Mouse (Mus musculus) hindbrain, embryonic 13.5 days (tissue): Measurements from ENCODE around the gene Ruvbl2. TPM values are rescaled to one million over a fixed set of nuclear protein-coding genes. Genes with fewer than 3 reads are reported as not detected.
A peak's percentile ranks its signal among the peaks of the same experiment; 100 is the strongest.
"Not testable (repeated sequence)": the region's sequence is repeated elsewhere in the genome, so short reads cannot be mapped to it uniquely, and the experiment has no call there.

Experiments
- ATAC-seq: fragments of 200-750 bp; cut with Nextera tagmentation; 2 replicates; pipeline ENCODE4 v1.8.0; 2017; ENCODE audit warnings: moderate TSS enrichment; ENCODE audit not compliant: low FRiP score
- H3K27ac ChIP-seq: fragments of 300-500 bp; sonication (generic); 2 replicates; pipeline ENCODE4 v1.5.1; 2015; ENCODE audit warnings: inconsistent platforms, mild to moderate bottlenecking, moderate library complexity
- H3K27me3 ChIP-seq: fragments of 300-500 bp; sonication (generic); 2 replicates; pipeline ENCODE4 v1.6.1; 2015; ENCODE audit warnings: mild to moderate bottlenecking, inconsistent platforms
- H3K36me3 ChIP-seq: fragments of 300-500 bp; sonication (generic); 2 replicates; pipeline ENCODE4 v1.6.1; 2015; ENCODE audit warnings: mild to moderate bottlenecking, inconsistent platforms
- H3K4me1 ChIP-seq: fragments of 300-500 bp; sonication (generic); replicated peaks from 2 replicates; pipeline ENCODE4 v1.6.1; 2015; ENCODE audit warnings: inconsistent platforms
- H3K4me2 ChIP-seq: fragments of 300-500 bp; sonication (generic); 2 replicates; pipeline ENCODE4 v1.6.1; 2015; ENCODE audit warnings: inconsistent platforms, mild to moderate bottlenecking, moderate library complexity
- H3K4me3 ChIP-seq: fragments of 300-500 bp; sonication (generic); 2 replicates; pipeline ENCODE4 v1.5.1; 2015; ENCODE audit warnings: mild to moderate bottlenecking, inconsistent platforms
- H3K9ac ChIP-seq: fragments of 300-500 bp; sonication (generic); 2 replicates; pipeline ENCODE4 v1.6.1; 2015; ENCODE audit warnings: mild to moderate bottlenecking, inconsistent platforms
- H3K9me3 ChIP-seq: fragments of 300-500 bp; sonication (generic); 2 replicates; pipeline ENCODE4 v1.6.1; 2016; ENCODE audit warnings: inconsistent platforms
- WGBS: fragments of 180-500 bp; shearing (Covaris S2); methylation state at CpG from one replicate; pipeline ENCODE4 v1.1.7; 2015; 5-methylcytosine and 5-hydroxymethylcytosine counted together
- polyA plus RNA-seq: library from polyadenylated mRNA; unstranded; fragments of >200 nt; fragmentation: Nextera tagmentation; extraction: Ambion mirVana; gene quantifications from 2 replicates; pipeline ENCODE4 v1.2.1, GENCODE M21; 2015

The Ruvbl2 gene
- polyA plus RNA-seq, result 99.9 and 110 TPM in 2 replicates

DNA sequence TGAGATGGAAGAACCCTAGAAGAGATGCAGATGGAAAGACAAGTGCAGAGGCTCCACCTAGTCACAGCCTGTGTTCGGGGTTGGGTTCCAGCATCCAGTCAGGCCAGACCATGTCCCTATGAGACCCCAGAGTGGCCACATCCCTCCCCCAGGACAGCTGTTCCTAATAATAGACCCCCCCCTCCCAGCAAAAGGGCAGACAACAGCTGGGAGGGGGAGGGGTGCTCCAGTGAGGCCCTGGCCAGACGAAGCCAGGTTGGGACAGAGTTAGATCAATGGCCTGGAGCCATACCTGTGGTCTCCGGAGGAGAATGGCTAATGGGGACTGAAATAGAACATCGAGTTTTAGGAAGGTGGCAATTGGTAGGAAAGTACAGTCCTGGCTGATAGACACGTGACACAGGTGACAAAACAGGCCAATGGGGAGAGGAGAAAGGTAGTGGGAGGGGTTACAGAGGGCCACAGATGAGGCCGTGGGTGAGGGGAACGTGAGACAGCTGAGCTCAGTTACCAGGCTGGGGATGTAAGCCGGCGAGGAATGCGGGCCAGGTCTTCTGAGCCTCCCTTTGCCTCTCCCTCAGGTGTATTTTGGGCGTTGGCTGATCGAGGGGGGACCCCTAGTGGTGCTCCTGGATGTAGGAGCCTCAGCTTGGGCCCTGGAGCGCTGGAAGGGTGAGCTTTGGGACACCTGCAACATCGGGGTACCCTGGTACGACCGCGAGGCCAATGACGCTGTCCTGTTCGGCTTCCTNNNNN is at the start of gene Ruvbl2:
Ruvbl2 (minus strand) TSS at position 576 of the 756 bp plus-strand sequence.
- no peaks in the 10 kb centered on the region for H3K9me3 ChIP-seq
- peak within 1 kb of the TSS; percentile 35; the same call in 1 of the 2 replicates for H3K9ac ChIP-seq
- peaks cover 44% of the 10 kb centered on the region for H3K4me1 ChIP-seq
- peak within 1 kb of the TSS; percentile 7; the same call in 1 of the 2 replicates for H3K4me3 ChIP-seq
- no peak for ATAC-seq
- no peaks in the 10 kb centered on the region for H3K27me3 ChIP-seq
- peaks cover 30% of the 10 kb centered on the region for H3K36me3 ChIP-seq
- no peak within 1 kb of the TSS for H3K27ac ChIP-seq
- H3K4me2 ChIP-seq, result peak within 1 kb of the TSS; percentile 13; the same call in 1 of the 2 replicates
- WGBS, result 25% methylated on average over 19 of the region's 19 CpGs

- Histone ChIP-seq H3K4me2 (0 out of 2 replicates have a peak within 1 kb of the TSS, but pooled peaks have one; percentile 66), H3K27ac (no peak within 1 kb of the TSS), H3K9me3 (no peaks in the 10 kb centered on the region), H3K36me3 (peaks cover 1% of the 10 kb centered on the region; the same call in 1 of the 2 replicates), H3K9ac (no peak within 1 kb of the TSS), H3K27me3 (no peaks in the 10 kb centered on the region), H3K4me1 (peaks cover 25% of the 10 kb centered on the region), H3K4me3 (no peak within 1 kb of the TSS; the same call in 1 of the 2 replicates)
- ATAC-seq, result no peak
- 80% methylated on average over 12 of the region's 12 CpGs for WGBS
Observed at GRCm38 (mm10) chr7:45486761-45487415, 49.0 kb upstream of the Ruvbl2 start, which contains the start of gene Gm45808. TSS of gene Gm45808 (minus strand) at chr7:45486811.

- no peak for ATAC-seq
- Histone ChIP-seq H3K4me3 (no peak overlapping the region), H3K4me1 (peaks cover 23% of the 10 kb centered on the region), H3K27ac (no peak overlapping the region), H3K9ac (no peak overlapping the region), H3K9me3 (no peaks in the 10 kb centered on the region), H3K27me3 (no peaks in the 10 kb centered on the region), H3K36me3 (no peaks in the 10 kb centered on the region), H3K4me2 (no peak overlapping the region)
- 83% methylated on average over 7 of the region's 7 CpGs for WGBS
Observed at GRCm38 (mm10) chr7:45486158-45486557, 48.3 kb upstream of the Ruvbl2 start.

GRCm38 (mm10) chr7:45484985-45485384 is 47.1 kb upstream of the Ruvbl2 start:
- H3K4me2 ChIP-seq, ATAC-seq, H3K9ac ChIP-seq, H3K4me3 ChIP-seq, H3K9me3 ChIP-seq, H3K36me3 ChIP-seq, H3K27me3 ChIP-seq, H3K27ac ChIP-seq: not testable (repeated sequence)
- WGBS, result 96% methylated on average over 5 of the region's 5 CpGs
- peaks cover 17% of the 10 kb centered on the region for H3K4me1 ChIP-seq

GRCm38 (mm10) chr7:45482166-45482565 is 44.3 kb upstream of the Ruvbl2 start:
- no peak overlapping the region for H3K4me3 ChIP-seq
- no peaks in the 10 kb centered on the region for H3K36me3 ChIP-seq
- WGBS, result 93% methylated on average over 1 of the region's 1 CpGs
- no peak overlapping the region for H3K9ac ChIP-seq
- no peaks in the 10 kb centered on the region for H3K9me3 ChIP-seq
- H3K27me3 ChIP-seq, result no peaks in the 10 kb centered on the region
- no peak overlapping the region for H3K4me2 ChIP-seq
- no peaks in the 10 kb centered on the region for H3K4me1 ChIP-seq
- no peak overlapping the region for H3K27ac ChIP-seq
- ATAC-seq, result no peak

DNA sequence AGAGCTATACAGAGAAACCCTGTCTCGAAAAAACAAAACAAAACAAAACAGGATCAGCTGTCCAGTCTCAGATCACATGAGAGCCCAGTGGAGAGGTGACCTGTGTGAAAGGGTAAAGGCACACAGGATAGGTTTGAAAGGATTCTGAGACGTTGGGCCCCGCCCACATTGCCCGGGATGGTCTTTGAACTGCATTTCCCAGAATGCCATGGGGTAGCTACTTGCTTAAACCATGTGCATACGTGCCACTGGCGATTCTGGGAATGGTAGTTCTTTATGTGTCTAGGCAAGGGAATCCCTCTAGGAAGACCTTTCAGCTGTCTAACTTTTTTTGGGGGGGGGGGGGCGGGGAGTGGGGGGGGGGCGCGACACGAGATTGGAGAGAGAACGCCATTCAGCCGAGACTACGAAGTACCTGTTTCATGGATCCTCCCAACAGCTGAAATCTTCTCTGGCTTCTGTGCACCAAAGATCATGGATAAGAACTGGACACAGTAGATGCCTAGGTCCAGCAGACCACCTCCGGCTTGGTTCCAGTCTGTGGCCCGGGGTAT is 43.6 kb upstream of the Ruvbl2 start, which contains the start of gene Tulp2:
Tulp2 (plus strand) TSS at position 504 of the 554 bp plus-strand sequence.
- Histone ChIP-seq H3K9me3 (no peaks in the 10 kb centered on the region), H3K4me1 (no peaks in the 10 kb centered on the region), H3K4me2 (no peak within 1 kb of the TSS), H3K9ac (no peak within 1 kb of the TSS), H3K27me3 (no peaks in the 10 kb centered on the region), H3K27ac (no peak within 1 kb of the TSS), H3K4me3 (no peak within 1 kb of the TSS), H3K36me3 (no peaks in the 10 kb centered on the region)
- 48% methylated on average over 15 of the region's 15 CpGs for WGBS
- ATAC-seq, result peak; percentile 73

GRCm38 (mm10) chr7:45480310-45480709 is 42.4 kb upstream of the Ruvbl2 start:
- H3K4me3 ChIP-seq, ATAC-seq, H3K4me2 ChIP-seq, H3K36me3 ChIP-seq, H3K27me3 ChIP-seq, H3K9me3 ChIP-seq, H3K27ac ChIP-seq, H3K4me1 ChIP-seq, H3K9ac ChIP-seq: not testable (repeated sequence)
- WGBS, result 80% methylated on average over 4 of the region's 4 CpGs

DNA sequence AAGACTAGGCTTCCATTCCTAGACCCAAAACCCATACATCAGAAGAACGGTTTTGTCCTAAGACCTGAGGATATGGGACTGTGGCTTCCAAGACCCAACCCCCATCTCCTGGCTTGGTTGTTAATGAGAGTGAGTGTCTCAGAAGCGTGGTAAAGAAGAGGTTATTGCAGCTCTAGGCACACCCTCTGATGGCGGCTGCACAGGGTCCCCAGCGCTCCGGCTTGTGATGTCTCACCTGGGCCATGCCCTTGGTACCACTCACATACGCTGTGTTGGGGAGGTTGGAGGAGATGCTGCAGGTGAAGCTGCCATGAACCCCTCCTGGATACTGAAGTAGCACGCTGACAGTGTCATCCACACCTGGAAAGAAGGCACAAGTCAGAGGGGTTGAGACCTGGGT is 40.9 kb upstream of the Ruvbl2 start:
- no peak for ATAC-seq
- Histone ChIP-seq H3K4me1 (no peaks in the 10 kb centered on the region), H3K4me2 (no peak overlapping the region), H3K9me3 (no peaks in the 10 kb centered on the region), H3K27ac (no peak overlapping the region), H3K27me3 (no peaks in the 10 kb centered on the region), H3K36me3 (no peaks in the 10 kb centered on the region), H3K9ac (no peak overlapping the region), H3K4me3 (no peak overlapping the region)
- WGBS, result 98% methylated on average over 7 of the region's 7 CpGs

GRCm38 (mm10) chr7:45477003-45477402 is 39.1 kb upstream of the Ruvbl2 start:
- no peaks in the 10 kb centered on the region for H3K4me1 ChIP-seq
- H3K4me3 ChIP-seq, result no peak overlapping the region
- ATAC-seq, result no peak
- no peaks in the 10 kb centered on the region for H3K9me3 ChIP-seq
- no peak overlapping the region for H3K27ac ChIP-seq
- H3K27me3 ChIP-seq, result no peaks in the 10 kb centered on the region
- WGBS, result 14% methylated on average over 3 of the region's 3 CpGs
- H3K9ac ChIP-seq, result no peak overlapping the region
- H3K36me3 ChIP-seq, result no peaks in the 10 kb centered on the region
- no peak overlapping the region for H3K4me2 ChIP-seq

- Histone ChIP-seq H3K36me3 (no peaks in the 10 kb centered on the region), H3K27me3 (no peaks in the 10 kb centered on the region), H3K9ac (no peak overlapping the region), H3K4me3 (no peak overlapping the region), H3K4me1 (no peaks in the 10 kb centered on the region), H3K27ac (no peak overlapping the region), H3K9me3 (no peaks in the 10 kb centered on the region), H3K4me2 (no peak overlapping the region)
- 64% methylated on average over 1 of the region's 1 CpGs for WGBS
- ATAC-seq, result no peak
Observed at GRCm38 (mm10) chr7:45476453-45476852, 38.6 kb upstream of the Ruvbl2 start.

- ATAC-seq, result no peak
Observed at GRCm38 (mm10) chr7:45475291-45475969, 37.5 kb upstream of the Ruvbl2 start.

DNA sequence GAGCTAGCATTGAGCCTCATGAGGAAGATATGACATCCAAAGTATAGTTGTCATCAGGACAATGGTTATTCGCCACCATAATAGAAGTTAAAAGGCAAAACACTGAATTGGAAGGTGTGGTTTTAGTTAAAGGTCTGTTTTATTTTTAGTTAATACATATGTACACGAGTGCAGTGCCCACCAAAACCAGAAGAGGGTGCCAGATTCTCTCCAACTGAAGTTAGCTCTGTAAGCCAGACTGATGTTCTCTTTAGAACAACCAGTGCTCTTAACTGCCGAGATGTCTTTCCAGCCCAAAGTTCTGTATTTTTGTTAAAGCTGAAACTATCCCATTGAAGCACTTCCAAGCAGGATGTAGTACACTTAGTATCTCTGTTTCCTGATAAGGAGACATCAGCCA is 33.0 kb upstream of the Ruvbl2 start:
- no peak overlapping the region for H3K9ac ChIP-seq
- no peaks in the 10 kb centered on the region for H3K9me3 ChIP-seq
- no peak overlapping the region for H3K4me2 ChIP-seq
- H3K4me3 ChIP-seq, result no peak overlapping the region
- peaks cover 8% of the 10 kb centered on the region for H3K4me1 ChIP-seq
- no peaks in the 10 kb centered on the region for H3K27me3 ChIP-seq
- no peak for ATAC-seq
- no peaks in the 10 kb centered on the region for H3K36me3 ChIP-seq
- H3K27ac ChIP-seq, result no peak overlapping the region
- WGBS, result 15% methylated on average over 3 of the region's 3 CpGs

More at GRCm38 (mm10) chr7:45475291-45475969, 37.5 kb upstream of the Ruvbl2 start:
- 0 out of 2 replicates have a peak overlapping the region, but pooled peaks have one; percentile 21 for H3K4me2 ChIP-seq
- peak overlapping the region; percentile 19; the same call in 1 of the 2 replicates for H3K9ac ChIP-seq
- no peak overlapping the region for H3K27ac ChIP-seq
- H3K4me1 ChIP-seq, result no peaks in the 10 kb centered on the region
- H3K9me3 ChIP-seq, result no peaks in the 10 kb centered on the region
- H3K27me3 ChIP-seq, result no peaks in the 10 kb centered on the region
- 73% methylated on average over 16 of the region's 16 CpGs for WGBS
- H3K4me3 ChIP-seq, result no peak overlapping the region
- H3K36me3 ChIP-seq, result no peaks in the 10 kb centered on the region
